In the genomic region with DNA sequence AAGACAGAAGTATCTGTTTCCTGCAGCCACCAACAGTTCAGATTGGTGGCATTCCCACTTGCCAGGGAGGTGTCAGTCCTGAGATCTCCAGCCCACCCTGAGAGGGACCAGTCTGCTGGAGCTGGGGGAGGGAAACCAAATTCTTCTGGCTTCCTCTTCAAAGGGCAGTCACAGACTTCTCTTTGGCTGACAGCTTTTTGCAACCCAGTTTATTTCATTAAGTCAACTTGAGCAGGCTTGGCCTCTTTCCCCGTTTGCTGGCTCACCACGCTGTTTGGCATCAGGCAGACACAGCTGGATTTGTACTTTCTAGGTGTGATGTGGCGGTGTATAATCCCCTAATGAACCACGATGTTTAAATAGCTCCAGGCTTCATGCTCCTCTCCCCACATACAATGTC, we compare ENCODE assay signal across 8 mouse cellular contexts.
A peak's percentile ranks its signal among the peaks of the same experiment; 100 is the strongest.
DNase-seq lines count a peak whose midpoint lies in the region; ATAC-seq and TF ChIP-seq lines count a peak whose summit lies in the region.

No protein-coding gene starts in this region.

- H3K4me3 ChIP-seq in stomach, postnatal 0 days (ENCODE audit: low read depth, low read length), result no peak overlapping the region

- no peaks in the 10 kb centered on the region for H3K27me3 ChIP-seq in stomach, postnatal 0 days (ENCODE audit: control insufficient read depth, insufficient read depth, low read length)

- TF ChIP-seq CTCF in stomach, postnatal 0 days (IDR thresholded peaks at IDR 0.05; ENCODE audit: low read depth), result no peak

- ATAC-seq in cerebellum, adult (ENCODE audit: insufficient number of reproducible peaks, low FRiP score, low TSS enrichment), result no peak
- ATAC-seq in stomach, postnatal 0 days (ENCODE audit: low FRiP score, low TSS enrichment), result peak; percentile 42; the same call in 1 of the 2 replicates

- no peaks in the 10 kb centered on the region for H3K36me3 ChIP-seq in stomach, postnatal 0 days (ENCODE audit: control insufficient read depth, insufficient read depth, low read length)

- H3K9me3 ChIP-seq in stomach, postnatal 0 days (ENCODE audit: control insufficient read depth, low read length), result no peaks in the 10 kb centered on the region

- H3K9ac ChIP-seq in stomach, postnatal 0 days (ENCODE audit: low read length), result no peak overlapping the region

- WGBS in stomach, postnatal 0 days, result 11% methylated on average over 4 of the region's 4 CpGs

- H3K27ac ChIP-seq in stomach, postnatal 0 days (replicated peaks), result no peak overlapping the region

- no peak overlapping the region for H3K4me2 ChIP-seq in stomach, postnatal 0 days (replicated peaks; ENCODE audit: low read depth)

- peak; percentile 28 to 47 for DNase-seq in cerebellum, postnatal 14 days
- peak; percentile 55 to 58 for DNase-seq in right cerebral cortex, postnatal 10 days (ENCODE audit: low spot score in 2 of 2)
- DNase-seq in right cerebral cortex, adult 2 months (ENCODE audit: low spot score in 2 of 2), result no peak
- DNase-seq in heart, postnatal 4 days, result peak; percentile 67
- DNase-seq in stomach, postnatal 0 days (ENCODE audit: low spot score), result peak; percentile 16
- DNase-seq in cerebellum, adult 9-11 months, result no peak
- DNase-seq in cerebellum, adult 11-12 months, result no peak

- TF ChIP-seq EP300 in stomach, postnatal 0 days (optimal IDR thresholded peaks at IDR 0.05), result no peak

- no peaks in the 10 kb centered on the region for H3K4me1 ChIP-seq in stomach, postnatal 0 days (replicated peaks; ENCODE audit: control insufficient read depth, insufficient read depth)

Comparison
In these comparisons a context has a peak if more than half of its experiments do, and no peak if none do; other contexts are left out.
1. DNase-seq: peak in cerebellum, postnatal 14 days (2 of 2), right cerebral cortex, postnatal 10 days (2 of 2), heart, postnatal 4 days (single experiment) and stomach, postnatal 0 days (single experiment); none in right cerebral cortex, adult 2 months (0 of 2), cerebellum, adult 9-11 months (single experiment) and cerebellum, adult 11-12 months (single experiment).